34 mouse cellular contexts compared by ENCODE assay signal in genomic region chr7:46168402-46168801, GRCm38 (mm10). TPM values are rescaled to one million over a fixed set of nuclear protein-coding genes. Genes with fewer than 3 reads are reported as not detected.
DNase-seq lines count a peak whose midpoint lies in the region; ATAC-seq and TF ChIP-seq lines count a peak whose summit lies in the region.
"Had no signal": no experiment of that assay in that cellular context is flagged by ENCODE, and none has a peak within 500 bp of the region (broad histone marks: within the 10 kb centered on the region; RNA-seq: fewer than 3 reads in every experiment).

No protein-coding gene starts in this region.

- no peaks in the 10 kb centered on the region for H3K27me3 ChIP-seq in liver, postnatal 0 days (ENCODE audit: insufficient read depth, low read length)
- H3K27me3 ChIP-seq in liver, embryonic 12.5 days (replicated peaks): no peaks in the 10 kb centered on the region
- H3K27me3 ChIP-seq in forebrain, embryonic 13.5 days: no peaks in the 10 kb centered on the region
- H3K27me3 ChIP-seq: forebrain, embryonic 15.5 days; heart, embryonic 12.5 days; liver, embryonic 15.5 days; stomach, embryonic 15.5 days had no signal

- no peak for TF ChIP-seq EP300 in liver, postnatal 0 days (IDR thresholded peaks at IDR 0.05; ENCODE audit: low read depth)

- no peak overlapping the region for H3K9ac ChIP-seq in liver, postnatal 0 days (replicated peaks)
- H3K9ac ChIP-seq in liver, embryonic 12.5 days: no peak overlapping the region
- H3K9ac ChIP-seq in forebrain, embryonic 13.5 days: no peak overlapping the region
- H3K9ac ChIP-seq: embryonic facial prominence, embryonic 12.5 days; forebrain, embryonic 15.5 days; heart, embryonic 12.5 days; liver, embryonic 15.5 days; stomach, embryonic 15.5 days had no signal

- peak; percentile 27 for DNase-seq in adrenal gland, adult 2 months
- DNase-seq in adrenal gland, adult 8-10 months: no peak
- DNase-seq in liver, postnatal 0 days: no peak
- DNase-seq in thymus, postnatal 10 days (ENCODE audit: low spot score in 2 of 2): no peak
- DNase-seq in right cerebral cortex, postnatal 25 days: no peak
- DNase-seq: cerebellum, adult 11 months; cerebellum, adult 9-10 months; cerebellum, postnatal 36 days; embryo, embryonic 11 days; gastrocnemius, adult 2 months; gastrocnemius, postnatal 36 days; heart, adult 2 months; kidney, adult 8-10 months; kidney, postnatal 10 days; layer of hippocampus, adult 9-11 months; liver; lung, postnatal 4 days; midbrain, embryonic 14.5 days; retina, postnatal 1 day; right cerebral cortex, postnatal 14 days; thymus, postnatal 25 days had no signal

- no peaks in the 10 kb centered on the region for H3K9me3 ChIP-seq in liver, postnatal 0 days (ENCODE audit: low read length)
- H3K9me3 ChIP-seq in liver, embryonic 12.5 days (replicated peaks): no peaks in the 10 kb centered on the region
- H3K9me3 ChIP-seq in forebrain, embryonic 13.5 days (replicated peaks): no peaks in the 10 kb centered on the region
- H3K9me3 ChIP-seq: embryonic facial prominence, embryonic 12.5 days; forebrain, embryonic 15.5 days; G1E; heart, embryonic 12.5 days; hindbrain, embryonic 10.5 days; liver, embryonic 15.5 days; stomach, embryonic 15.5 days had no signal

- no peaks in the 10 kb centered on the region for H3K36me3 ChIP-seq in liver, postnatal 0 days (replicated peaks; ENCODE audit: insufficient read depth, low read length)
- H3K36me3 ChIP-seq in liver, embryonic 12.5 days: no peaks in the 10 kb centered on the region
- no peaks in the 10 kb centered on the region for H3K36me3 ChIP-seq in forebrain, embryonic 13.5 days (ENCODE audit: poor library complexity, severe bottlenecking)
- H3K36me3 ChIP-seq: embryonic facial prominence, embryonic 12.5 days; G1E; heart, embryonic 12.5 days; hindbrain, embryonic 10.5 days; liver, embryonic 15.5 days; stomach, embryonic 15.5 days had no signal

- H3K27ac ChIP-seq in liver, postnatal 0 days (ENCODE audit: low read depth): peak overlapping the region; percentile 16; the same call in 1 of the 2 replicates
- no peak overlapping the region for H3K27ac ChIP-seq in liver, embryonic 12.5 days
- H3K27ac ChIP-seq in forebrain, embryonic 13.5 days: no peak overlapping the region
- H3K27ac ChIP-seq: embryonic facial prominence, embryonic 12.5 days; forebrain, embryonic 15.5 days; gastrocnemius, adult 2 months; heart, adult 2 months; hindbrain, embryonic 10.5 days; liver, embryonic 15.5 days; stomach, embryonic 15.5 days had no signal

- no peaks in the 10 kb centered on the region for H3K4me1 ChIP-seq in liver, postnatal 0 days (ENCODE audit: insufficient read depth)
- no peaks in the 10 kb centered on the region for H3K4me1 ChIP-seq in liver, embryonic 12.5 days
- no peaks in the 10 kb centered on the region for H3K4me1 ChIP-seq in forebrain, embryonic 13.5 days
- H3K4me1 ChIP-seq: embryonic facial prominence, embryonic 12.5 days; forebrain, embryonic 15.5 days; heart, embryonic 12.5 days; hindbrain, embryonic 10.5 days; liver, embryonic 15.5 days; stomach, embryonic 15.5 days had no signal

- ATAC-seq in liver, postnatal 0 days: no peak
- ATAC-seq in liver, embryonic 12.5 days: no peak
- ATAC-seq in hematopoietic stem cell, adult 5-6 weeks (replicated peaks in 1 of 2; ENCODE audit: insufficient read depth in 1 of 2, low FRiP score in 2 of 2, low TSS enrichment in 1 of 2, low read depth in 1 of 2, poor library complexity in 2 of 2, severe bottlenecking in 2 of 2): peak; percentile 32 to 49; a peak in 2 of 4 replicates
- ATAC-seq in forebrain, embryonic 13.5 days: no peak
- ATAC-seq: forebrain, embryonic 15.5 days; hindbrain, embryonic 16.5 days; Patski had no signal

- 80% methylated on average over 6 of the region's 6 CpGs for WGBS in liver, postnatal 0 days (ENCODE audit: insufficient replicate concordance)
- 77% methylated on average over 6 of the region's 6 CpGs for WGBS in liver, embryonic 12.5 days (ENCODE audit: insufficient replicate concordance)
- WGBS in forebrain, embryonic 13.5 days: 94% methylated on average over 6 of the region's 6 CpGs

- no peak overlapping the region for H3K4me2 ChIP-seq in liver, postnatal 0 days (ENCODE audit: low read depth, low read length)
- H3K4me2 ChIP-seq in liver, embryonic 12.5 days: no peak overlapping the region
- H3K4me2 ChIP-seq in forebrain, embryonic 13.5 days: no peak overlapping the region
- H3K4me2 ChIP-seq: embryonic facial prominence, embryonic 12.5 days; forebrain, embryonic 15.5 days; heart, embryonic 12.5 days; liver, embryonic 15.5 days; stomach, embryonic 15.5 days had no signal

- TF ChIP-seq CTCF in liver, postnatal 0 days (IDR thresholded peaks at IDR 0.05; ENCODE audit: low read depth): no peak

- no peak overlapping the region for H3K4me3 ChIP-seq in liver, postnatal 0 days (ENCODE audit: low read depth, low read length)
- no peak overlapping the region for H3K4me3 ChIP-seq in liver, embryonic 12.5 days
- H3K4me3 ChIP-seq in forebrain, embryonic 13.5 days: no peak overlapping the region
- H3K4me3 ChIP-seq: embryonic facial prominence, embryonic 12.5 days; forebrain, embryonic 15.5 days; gastrocnemius, adult 2 months; heart, adult 2 months; heart, embryonic 12.5 days; hindbrain, embryonic 10.5 days; liver, embryonic 15.5 days; stomach, embryonic 15.5 days had no signal

RNA-seq across cellular contexts. Expression of gene Abcc8, which starts 11.4 kb away (rescaled TPM):
- 1 to 10 TPM; 1.7 to 3.3 TPM for total RNA-seq in adrenal gland, adult 2 months (2021)
- polyA plus RNA-seq in adrenal gland, adult 2 months (2012; rRNA removed): 1.3 and 1.7 TPM in 2 replicates
- total RNA-seq in adrenal gland, adult 8-10 months (2022): 1 to 10 TPM in 3 of 4 experiments, under 1 TPM in 1; 0.92 to 2.9 (median 1.7) TPM
- 0.09 and 0.11 TPM in 2 replicates for polyA plus RNA-seq in liver, postnatal 0 days (2015; fragmentation: Nextera tagmentation; extraction: Ambion mirVana)
- 0.20 and 0.33 TPM in 2 replicates for polyA plus RNA-seq in liver, embryonic 12.5 days (2016; fragmentation: Nextera tagmentation; extraction: Ambion mirVana)
- total RNA-seq in hematopoietic stem cell, adult 5-6 weeks (2017): not detected in 2 replicates
- 6.9 and 10.2 TPM in 2 replicates for polyA plus RNA-seq in forebrain, embryonic 13.5 days (2015; fragmentation: Nextera tagmentation; extraction: Ambion mirVana)
- total RNA-seq: monocyte, adult 5-6 weeks had no signal
- polyA plus RNA-seq: G1E, Patski had no signal

Comparison
In these comparisons a context has a peak if more than half of its experiments do, and no peak if none do; other contexts are left out.
1. ATAC-seq: peak in hematopoietic stem cell, adult 5-6 weeks (2 of 2); none in liver, postnatal 0 days (single experiment), liver, embryonic 12.5 days (single experiment) and forebrain, embryonic 13.5 days (single experiment).